ENCODE assay signal across 8 mouse cellular contexts in genomic region chr12:70654546-70654945, GRCm38 (mm10).
DNase-seq lines count a peak whose midpoint lies in the region; ATAC-seq and TF ChIP-seq lines count a peak whose summit lies in the region.

No protein-coding gene starts in this region.

- intact Hi-C loops in heart, postnatal 36 days (cut with DNase I): loop anchor here (5.0 kb wide), 3 partner anchors 97 to 228 kb away; partner anchors contain the start of gene Frmd6

- no peak overlapping the region for H3K4me3 ChIP-seq in embryonic facial prominence, embryonic 14.5 days (ENCODE audit: low read depth, low read length)
- no peak overlapping the region for H3K4me3 ChIP-seq in embryonic facial prominence, embryonic 10.5 days
- no peak overlapping the region for H3K4me3 ChIP-seq in stomach, postnatal 0 days (ENCODE audit: low read depth, low read length)
- no peak overlapping the region for H3K4me3 ChIP-seq in midbrain, embryonic 10.5 days

- H3K4me2 ChIP-seq in embryonic facial prominence, embryonic 14.5 days (ENCODE audit: low read depth, low read length): no peak overlapping the region
- H3K4me2 ChIP-seq in stomach, postnatal 0 days (replicated peaks; ENCODE audit: low read depth): no peak overlapping the region

- peaks cover 13% of the 10 kb centered on the region for H3K4me1 ChIP-seq in embryonic facial prominence, embryonic 14.5 days (ENCODE audit: control insufficient read depth, insufficient read depth, low read length)
- peaks cover 10% of the 10 kb centered on the region for H3K4me1 ChIP-seq in embryonic facial prominence, embryonic 10.5 days
- peaks cover 3% of the 10 kb centered on the region; the same call in 1 of the 2 replicates for H3K4me1 ChIP-seq in stomach, postnatal 0 days (replicated peaks; ENCODE audit: control insufficient read depth, insufficient read depth)
- no peaks in the 10 kb centered on the region for H3K4me1 ChIP-seq in midbrain, embryonic 10.5 days

- DNase-seq in embryonic facial prominence, embryonic 14.5 days (ENCODE audit: low spot score): peak; percentile 57
- no peak for DNase-seq in embryonic facial prominence, embryonic 10.5 days (ENCODE audit: low spot score)
- peak; percentile 51 for DNase-seq in urinary bladder, postnatal 25 days (ENCODE audit: low spot score)
- no peak for DNase-seq in urinary bladder, adult 2 months (ENCODE audit: low spot score)
- DNase-seq in heart, postnatal 36 days: peak; percentile 82 to 87
- no peak for DNase-seq in stomach, postnatal 0 days (ENCODE audit: low spot score)
- DNase-seq in thymus, postnatal 4 days: no peak
- no peak for DNase-seq in midbrain, embryonic 10.5 days (ENCODE audit: low spot score)

- ATAC-seq in embryonic facial prominence, embryonic 14.5 days (ENCODE audit: low read depth): no peak
- peak; percentile 57; the same call in 1 of the 2 replicates for ATAC-seq in stomach, postnatal 0 days (ENCODE audit: low FRiP score, low TSS enrichment)

- WGBS in embryonic facial prominence, embryonic 14.5 days: 62% methylated on average over 3 of the region's 3 CpGs
- WGBS in embryonic facial prominence, embryonic 10.5 days: 86% methylated on average over 3 of the region's 3 CpGs
- 25% methylated on average over 3 of the region's 3 CpGs for WGBS in stomach, postnatal 0 days
- WGBS in midbrain, embryonic 10.5 days: 88% methylated on average over 3 of the region's 3 CpGs

- no peak overlapping the region for H3K27ac ChIP-seq in embryonic facial prominence, embryonic 14.5 days (replicated peaks; ENCODE audit: low read depth, low read length)
- H3K27ac ChIP-seq in embryonic facial prominence, embryonic 10.5 days (replicated peaks): no peak overlapping the region
- peak overlapping the region; percentile 30; the same call in 1 of the 2 replicates for H3K27ac ChIP-seq in stomach, postnatal 0 days (replicated peaks)
- H3K27ac ChIP-seq in midbrain, embryonic 10.5 days (replicated peaks): no peak overlapping the region

- H3K36me3 ChIP-seq in embryonic facial prominence, embryonic 14.5 days (ENCODE audit: control insufficient read depth, insufficient read depth, low read length): no peaks in the 10 kb centered on the region
- H3K36me3 ChIP-seq in embryonic facial prominence, embryonic 10.5 days (replicated peaks): no peaks in the 10 kb centered on the region
- no peaks in the 10 kb centered on the region for H3K36me3 ChIP-seq in stomach, postnatal 0 days (ENCODE audit: control insufficient read depth, insufficient read depth, low read length)
- no peaks in the 10 kb centered on the region for H3K36me3 ChIP-seq in midbrain, embryonic 10.5 days

- no peaks in the 10 kb centered on the region for H3K27me3 ChIP-seq in embryonic facial prominence, embryonic 14.5 days (replicated peaks; ENCODE audit: control insufficient read depth, insufficient read depth, low read length)
- H3K27me3 ChIP-seq in embryonic facial prominence, embryonic 10.5 days (replicated peaks; ENCODE audit: low read depth, poor library complexity, severe bottlenecking): no peaks in the 10 kb centered on the region
- no peaks in the 10 kb centered on the region for H3K27me3 ChIP-seq in stomach, postnatal 0 days (ENCODE audit: control insufficient read depth, insufficient read depth, low read length)
- H3K27me3 ChIP-seq in midbrain, embryonic 10.5 days (ENCODE audit: low read depth, poor library complexity, severe bottlenecking): no peaks in the 10 kb centered on the region

- no peak for TF ChIP-seq CTCF in stomach, postnatal 0 days (IDR thresholded peaks at IDR 0.05; ENCODE audit: low read depth)

- no peaks in the 10 kb centered on the region for H3K9me3 ChIP-seq in embryonic facial prominence, embryonic 14.5 days (ENCODE audit: control insufficient read depth, low read length)
- no peaks in the 10 kb centered on the region for H3K9me3 ChIP-seq in embryonic facial prominence, embryonic 10.5 days
- H3K9me3 ChIP-seq in stomach, postnatal 0 days (ENCODE audit: control insufficient read depth, low read length): no peaks in the 10 kb centered on the region
- H3K9me3 ChIP-seq in midbrain, embryonic 10.5 days (replicated peaks): no peaks in the 10 kb centered on the region; the same call in 1 of the 2 replicates

- no peak for TF ChIP-seq EP300 in stomach, postnatal 0 days (optimal IDR thresholded peaks at IDR 0.05)

- H3K9ac ChIP-seq in embryonic facial prominence, embryonic 14.5 days (ENCODE audit: low read depth, low read length): no peak overlapping the region
- no peak overlapping the region for H3K9ac ChIP-seq in stomach, postnatal 0 days (ENCODE audit: low read length)

Comparison
In these comparisons a context has a peak if more than half of its experiments do, and no peak if none do; other contexts are left out.
1. DNase-seq: peak in embryonic facial prominence, embryonic 14.5 days (single experiment), urinary bladder, postnatal 25 days (single experiment) and heart, postnatal 36 days (2 of 2); none in embryonic facial prominence, embryonic 10.5 days (single experiment), urinary bladder, adult 2 months (single experiment), stomach, postnatal 0 days (single experiment), thymus, postnatal 4 days (single experiment) and midbrain, embryonic 10.5 days (single experiment).